Mouse (Mus musculus): ENCODE data around the gene Rsph1.

Gene Rsph1

GRCm38 (mm10) chr17:31304895-31305775, 28.0 kb upstream of the Rsph1 start:
- DNase-seq (ENCODE audit: low spot score in 2 of 2): peak in 1 of 2 experiments; percentile 7

DNA sequence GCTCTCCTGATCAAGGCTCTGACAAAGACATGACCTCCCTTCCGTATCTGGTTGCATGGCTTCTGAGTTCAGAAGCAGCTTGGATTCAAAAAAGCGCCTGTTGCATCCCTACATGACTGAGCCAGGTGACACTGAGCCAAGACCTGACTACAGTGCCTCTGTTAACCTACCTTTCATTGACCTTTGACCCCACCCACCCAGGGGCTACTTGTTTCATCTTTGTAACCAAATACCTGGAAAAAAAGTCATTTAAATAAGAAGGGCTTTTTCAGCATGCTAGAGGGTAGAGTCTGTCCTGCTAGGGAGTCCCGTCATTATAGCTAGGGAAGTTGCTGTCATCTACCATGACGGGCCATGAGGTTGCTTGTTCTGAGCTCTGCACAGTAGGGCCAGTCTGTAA, 26.2 kb upstream of the Rsph1 start:
- no peak for DNase-seq (ENCODE audit: low spot score in 2 of 2)

DNA sequence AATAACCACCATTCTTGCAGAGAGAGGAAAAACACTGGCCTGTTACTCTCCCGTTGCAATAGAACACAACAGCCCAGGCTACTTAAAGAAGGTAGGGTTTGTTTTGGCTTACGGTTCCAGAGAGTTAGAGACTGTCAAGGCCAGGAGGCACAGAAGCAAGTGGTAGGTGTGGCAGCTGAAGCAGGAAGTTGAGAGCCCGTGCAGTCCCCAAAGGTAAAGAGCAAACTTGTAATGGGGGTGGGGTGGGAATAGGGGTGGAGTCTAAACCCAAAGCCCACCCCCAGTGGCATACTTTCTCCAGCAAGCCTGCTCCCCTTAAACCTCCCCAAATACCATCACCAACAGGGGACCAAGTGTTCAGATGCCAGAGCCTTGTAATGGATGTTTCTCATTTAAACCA, 23.6 kb upstream of the Rsph1 start:
- DNase-seq (ENCODE audit: low spot score in 2 of 2): peak in 1 of 2 experiments; percentile 37

GRCm38 (mm10) chr17:31299981-31300380, 22.8 kb upstream of the Rsph1 start:
- peak; percentile 54 to 59 for DNase-seq (ENCODE audit: low spot score in 2 of 2)

GRCm38 (mm10) chr17:31298419-31299209, 21.4 kb upstream of the Rsph1 start:
- DNase-seq (ENCODE audit: low spot score in 2 of 2): no peak

DNA sequence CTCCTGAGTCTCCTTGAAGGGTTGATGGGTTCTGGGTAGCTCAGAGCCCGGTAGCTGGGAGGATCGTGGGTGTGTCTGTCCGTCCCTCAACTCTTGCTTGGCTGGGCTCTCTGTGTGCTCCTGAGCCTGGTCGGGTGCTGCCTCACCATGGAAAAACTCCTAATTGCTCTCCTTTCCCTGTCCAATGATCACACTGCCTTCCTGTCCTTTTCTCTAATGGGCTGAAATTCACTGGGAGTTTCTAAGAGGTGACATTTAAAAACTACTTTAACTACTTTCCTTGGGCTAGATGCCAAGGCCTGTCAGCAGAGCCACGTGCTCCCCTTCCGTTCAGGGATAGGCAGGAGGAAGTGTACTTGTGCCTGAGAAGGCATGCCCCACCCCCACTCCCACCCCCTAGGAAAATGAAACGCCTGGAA, 20.3 kb upstream of the Rsph1 start:
- no peak for DNase-seq (ENCODE audit: low spot score in 2 of 2)

DNA sequence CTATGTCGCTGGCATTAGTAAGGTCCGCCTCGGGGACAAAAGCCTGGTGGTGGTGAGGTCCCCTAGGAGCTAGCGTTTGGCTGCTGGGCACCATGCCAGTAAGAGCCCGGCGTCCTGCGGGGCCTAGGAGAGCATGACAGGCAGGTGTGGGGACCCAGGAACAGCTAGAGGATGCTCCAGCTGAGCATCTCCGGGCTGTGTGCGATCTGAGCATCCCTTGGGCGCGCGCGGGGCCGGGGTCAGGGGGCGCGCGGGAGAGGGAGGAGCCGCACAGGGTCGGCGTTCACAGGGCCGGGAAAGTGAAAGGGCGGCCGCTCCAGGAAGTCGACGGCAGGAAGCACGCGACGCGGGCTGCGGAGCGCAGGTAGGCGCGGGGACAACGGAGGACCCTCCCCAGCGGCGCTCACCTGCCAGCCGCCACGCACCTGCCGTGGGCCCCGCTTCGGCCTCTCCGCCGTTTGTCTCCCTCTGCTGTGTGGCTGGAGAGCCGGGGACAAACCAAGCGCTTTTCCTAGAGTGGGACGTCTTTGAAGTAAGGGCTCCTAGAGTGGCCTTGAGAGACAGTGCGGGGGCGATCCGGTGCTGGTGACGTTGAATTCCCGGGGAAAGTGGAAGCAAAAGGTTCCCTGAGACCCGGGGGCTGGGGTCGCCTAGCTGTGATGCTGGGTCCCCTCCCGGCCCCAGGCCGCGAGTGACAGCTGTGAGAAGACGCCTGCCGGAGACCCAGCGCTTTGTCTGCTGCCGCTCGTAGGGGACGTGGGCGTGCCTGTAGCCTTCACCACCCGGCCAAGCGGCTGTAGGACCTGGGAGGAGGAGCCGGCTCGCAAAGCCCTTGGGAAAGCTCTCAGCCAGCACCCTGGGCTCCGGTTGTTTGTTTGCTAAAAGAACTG, 19.0 kb upstream of the Rsph1 start:
- DNase-seq (ENCODE audit: low spot score in 2 of 2): peak; percentile 77 to 86

- DNase-seq (ENCODE audit: low spot score in 2 of 2): peak; percentile 71 to 83
Measured at GRCm38 (mm10) chr17:31295215-31295891, 18.2 kb upstream of the Rsph1 start.

DNA sequence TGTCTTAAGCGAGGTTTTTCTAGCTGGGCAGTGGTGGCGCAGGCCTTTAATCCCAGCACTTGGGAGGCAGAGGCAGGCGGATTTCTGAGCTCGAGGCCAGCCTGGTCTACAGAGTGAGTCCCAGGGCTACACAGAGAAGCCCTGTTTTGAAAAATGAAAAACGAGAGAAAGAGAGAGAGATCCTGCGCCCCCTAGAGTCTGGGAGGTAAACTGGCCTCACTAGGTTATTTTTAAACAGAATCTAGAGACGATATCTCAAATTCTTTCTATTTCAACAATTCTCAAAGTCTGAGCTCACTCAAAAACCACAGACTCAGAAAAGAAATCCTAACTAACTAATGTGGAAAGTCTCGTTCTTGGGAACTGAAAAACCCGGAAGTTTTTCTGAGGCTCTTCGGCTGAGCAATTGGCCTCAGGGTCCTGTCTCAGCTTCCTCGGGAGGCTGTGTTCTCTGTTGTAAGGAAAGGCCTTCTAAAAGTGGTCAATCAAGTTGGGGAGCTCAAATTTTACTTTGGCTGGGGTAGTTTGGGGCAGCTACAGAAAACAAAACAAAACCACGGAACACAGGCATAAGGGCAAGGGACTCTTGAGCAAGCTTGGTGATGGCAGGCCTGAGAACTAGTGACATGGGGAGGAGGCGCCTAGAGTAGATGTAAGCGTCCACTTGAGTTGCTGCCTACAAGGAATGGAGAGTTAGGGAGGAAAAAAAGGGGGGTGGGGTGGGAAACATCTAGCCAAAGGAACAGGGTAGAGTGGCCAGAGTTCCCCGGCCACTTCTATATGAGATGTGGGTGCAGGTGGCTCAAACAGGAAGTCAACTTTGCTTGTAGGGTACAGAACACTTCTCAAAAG, 17.4 kb upstream of the Rsph1 start:
- DNase-seq (ENCODE audit: low spot score in 2 of 2): peak in 1 of 2 experiments; percentile 74

DNA sequence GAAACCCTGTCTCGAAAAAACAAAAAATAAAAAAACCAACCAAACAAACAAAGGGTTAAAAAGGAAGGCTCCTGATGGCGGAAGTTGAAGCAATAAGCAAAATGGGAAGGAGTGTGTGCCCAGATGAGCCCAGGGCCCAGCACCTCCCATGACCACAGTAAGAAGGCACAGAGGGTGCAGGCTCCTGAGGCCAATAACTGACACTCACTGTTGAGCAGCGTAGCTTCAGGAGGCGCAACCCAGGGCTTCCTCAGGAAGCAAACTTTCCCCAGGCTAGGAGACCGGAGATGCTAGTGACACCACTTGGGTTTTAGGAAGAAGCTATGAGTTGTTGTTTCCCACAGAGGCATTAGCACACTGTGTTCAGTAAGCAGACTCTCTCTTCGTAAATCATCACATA, 13.7 kb upstream of the Rsph1 start:
- DNase-seq (ENCODE audit: low spot score in 2 of 2): no peak

GRCm38 (mm10) chr17:31290311-31290710, 13.1 kb upstream of the Rsph1 start:
- no peak for DNase-seq (ENCODE audit: low spot score in 2 of 2)

GRCm38 (mm10) chr17:31288999-31289726, 12.0 kb upstream of the Rsph1 start:
- DNase-seq (ENCODE audit: low spot score in 2 of 2): no peak

DNA sequence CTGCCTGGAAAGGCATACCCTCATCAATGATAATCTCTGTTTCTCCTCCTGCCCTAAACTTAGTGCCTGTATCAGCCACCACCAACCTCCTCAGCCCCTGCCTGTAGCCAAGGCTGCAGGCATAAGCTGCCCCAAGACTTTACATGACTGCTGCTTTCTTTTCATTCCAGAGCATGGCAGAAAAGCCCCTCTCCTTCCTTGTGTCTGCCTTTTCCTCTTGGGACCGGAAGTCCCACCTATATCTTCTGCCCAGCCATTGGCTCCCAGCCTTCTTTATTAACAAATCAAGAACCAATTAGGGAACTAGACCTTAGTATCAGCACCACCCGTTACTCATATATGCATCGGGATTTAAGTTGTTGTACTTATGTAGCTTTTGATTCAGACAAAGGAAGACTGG, 10.0 kb upstream of the Rsph1 start:
- no peak for DNase-seq (ENCODE audit: low spot score in 2 of 2)

- no peak for DNase-seq (ENCODE audit: low spot score in 2 of 2)
Measured at GRCm38 (mm10) chr17:31286492-31286891, 9.3 kb upstream of the Rsph1 start, which contains the start of gene Slc37a1. Gene Slc37a1 (plus strand): TSS chr17:31286792.

- no peak for DNase-seq (ENCODE audit: low spot score in 2 of 2)
Measured at GRCm38 (mm10) chr17:31285867-31286266, 8.7 kb upstream of the Rsph1 start.

- DNase-seq (ENCODE audit: low spot score in 2 of 2): no peak
Measured at GRCm38 (mm10) chr17:31282687-31283053, 5.5 kb upstream of the Rsph1 start.

DNA sequence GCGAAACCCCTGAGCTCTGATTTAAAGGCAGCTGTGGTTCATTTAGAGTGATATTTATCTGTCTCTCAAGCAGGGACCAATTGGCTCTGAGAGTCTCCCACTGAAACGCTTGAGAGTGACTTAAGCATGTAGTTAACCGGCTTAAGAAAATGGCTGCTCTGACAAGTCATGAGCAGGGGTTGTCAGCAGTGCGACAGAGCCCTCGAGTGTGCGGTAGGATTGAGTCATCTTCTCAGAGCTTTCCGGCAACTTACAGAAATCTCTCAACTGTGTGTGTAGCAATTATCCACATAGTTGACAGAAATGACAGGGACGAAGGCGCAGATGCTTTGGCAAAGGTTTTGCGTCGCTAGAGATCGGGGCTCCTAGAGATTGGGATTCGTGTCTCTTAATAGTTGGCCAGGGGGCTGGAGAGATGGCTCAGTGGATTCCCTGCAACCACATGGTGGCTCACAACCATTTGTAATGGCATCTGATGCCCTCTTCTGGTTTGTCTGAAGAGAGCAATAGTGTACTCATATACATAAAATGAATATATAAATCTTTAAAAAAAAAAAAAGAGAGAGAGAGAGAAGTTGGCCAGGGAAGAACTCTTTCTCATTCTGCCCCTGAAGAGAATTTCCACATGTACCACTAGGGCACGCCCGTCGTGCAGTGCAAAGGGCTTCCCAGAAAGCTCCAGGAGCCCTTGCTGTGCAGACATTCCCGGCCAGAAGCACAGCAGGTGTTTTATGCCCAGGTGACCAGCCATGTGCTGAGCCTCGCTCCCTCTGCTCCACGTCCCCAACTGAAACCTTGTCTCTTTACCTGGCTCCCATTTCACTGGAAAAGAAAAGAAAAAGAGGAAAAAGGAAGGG, 4.9 kb upstream of the Rsph1 start:
- no peak for DNase-seq (ENCODE audit: low spot score in 2 of 2)

DNA sequence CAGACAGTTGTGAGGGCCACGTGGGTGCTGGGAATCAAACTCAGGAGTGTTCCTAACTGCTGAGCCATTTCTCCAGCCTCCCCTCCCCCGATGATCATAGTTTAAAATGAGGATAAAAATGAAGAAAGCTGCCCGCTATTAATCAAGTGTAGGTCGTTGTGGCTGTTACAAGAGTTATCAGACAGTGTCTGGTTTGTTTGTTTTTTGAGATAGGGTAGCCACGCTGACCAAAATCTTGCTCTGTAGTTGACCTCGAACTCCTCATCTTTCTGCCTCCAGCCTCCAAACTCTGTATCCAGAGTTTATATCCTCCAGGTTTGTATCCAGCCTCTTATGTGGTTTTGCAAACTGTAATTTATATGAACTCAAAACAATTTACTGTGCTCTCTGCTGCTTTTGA, 3.1 kb upstream of the Rsph1 start:
- no peak for DNase-seq (ENCODE audit: low spot score in 2 of 2)

DNA sequence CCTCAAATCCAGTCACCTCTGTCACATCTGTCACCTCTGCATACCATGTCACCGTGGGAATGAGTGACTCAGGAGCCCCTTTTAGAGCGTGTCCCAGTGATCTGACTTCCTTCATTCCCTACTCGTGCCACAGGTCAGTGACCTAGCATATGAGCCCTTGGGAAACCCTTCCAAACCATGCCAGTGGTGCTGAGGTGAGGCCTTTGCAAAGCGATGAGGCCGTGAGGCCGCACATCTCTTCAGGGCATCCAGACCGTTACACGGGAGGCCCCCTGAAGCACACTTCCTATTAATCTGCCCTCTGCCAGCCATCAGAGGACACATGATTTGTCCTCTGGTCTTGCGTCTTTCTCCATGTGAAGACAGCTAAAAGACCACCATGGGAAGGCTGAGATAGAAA, 2.4 kb upstream of the Rsph1 start:
- no peak for DNase-seq (ENCODE audit: low spot score in 2 of 2)
